Mouse (Mus musculus) embryonic facial prominence, embryonic 14.5 days (tissue): ENCODE measurements around the gene Zscan5b. TPM values are rescaled to one million over a fixed set of nuclear protein-coding genes. Genes with fewer than 3 reads are reported as not detected.
"Not testable (repeated sequence)": the region's sequence is repeated elsewhere in the genome, so short reads cannot be mapped to it uniquely, and the experiment has no call there.

Source experiments
- ATAC-seq: fragments of 200-750 bp; cut with Nextera tagmentation; 2 replicates; pipeline ENCODE4 v1.8.0; 2017; ENCODE audit warnings: low read depth, moderate number of reproducible peaks, moderate TSS enrichment
- DNase-seq: peaks from one replicate; pipeline ENCODE4 v3.0.0-alpha.2; 2015; ENCODE audit warnings: low spot score
- H3K27ac ChIP-seq: fragments of 300-500 bp; sonication (generic); replicated peaks from 2 replicates; pipeline ENCODE4 v1.5.1; 2014; ENCODE audit warnings: low read depth, mild to moderate bottlenecking, low read length, moderate library complexity
- H3K27me3 ChIP-seq: fragments of 300-500 bp; sonication (generic); replicated peaks from 2 replicates; pipeline ENCODE4 v1.6.1; 2014; ENCODE audit warnings: low read length; ENCODE audit not compliant: control insufficient read depth, insufficient read depth
- H3K36me3 ChIP-seq: fragments of 300-500 bp; sonication (generic); 2 replicates; pipeline ENCODE4 v1.6.1; 2014; ENCODE audit warnings: low read length, mixed read lengths; ENCODE audit not compliant: control insufficient read depth, insufficient read depth
- H3K4me1 ChIP-seq: fragments of 300-500 bp; sonication (generic); 2 replicates; pipeline ENCODE4 v1.6.1; 2014; ENCODE audit warnings: antibody characterized with exemption, low read length; ENCODE audit not compliant: control insufficient read depth, insufficient read depth
- H3K4me2 ChIP-seq: fragments of 300-500 bp; sonication (generic); 2 replicates; pipeline ENCODE4 v1.6.1; 2014; ENCODE audit warnings: low read depth, mild to moderate bottlenecking, low read length, moderate library complexity, mixed read lengths
- H3K4me3 ChIP-seq: fragments of 300-500 bp; sonication (generic); 2 replicates; pipeline ENCODE4 v1.5.1; 2014; ENCODE audit warnings: low read depth, mild to moderate bottlenecking, low read length
- H3K9ac ChIP-seq: fragments of 300-500 bp; sonication (generic); 2 replicates; pipeline ENCODE4 v1.6.1; 2014; ENCODE audit warnings: low read depth, mild to moderate bottlenecking, low read length, moderate library complexity, mixed read lengths
- H3K9me3 ChIP-seq: fragments of 300-500 bp; sonication (generic); 2 replicates; pipeline ENCODE4 v1.6.1; 2016; ENCODE audit warnings: low read length; ENCODE audit not compliant: control insufficient read depth
- WGBS: fragments of 180-500 bp; shearing (Covaris S2); extraction: QIAGEN DNeasy Blood & Tissue Kit; methylation state at CpG from one replicate; pipeline ENCODE4 v1.1.7; 2014; 5-methylcytosine and 5-hydroxymethylcytosine counted together
- polyA plus RNA-seq: library from polyadenylated mRNA; unstranded; fragments of >200 nt; fragmentation: Nextera tagmentation; extraction: Ambion mirVana; gene quantifications from 2 replicates; pipeline ENCODE4 v1.2.1, GENCODE M21; 2014

Zscan5b gene
- polyA plus RNA-seq, 1 experiment from 2014 or later = not detected

- not testable (repeated sequence) for H3K27ac ChIP-seq
Measured at GRCm38 (mm10) chr7:6214691-6215090, 7.4 kb upstream of the Zscan5b start.

GRCm38 (mm10) chr7:6220147-6220546 lies 1.9 kb upstream of the Zscan5b start:
- H3K9me3 ChIP-seq = no peaks in the 10 kb centered on the region
- H3K27ac ChIP-seq = no peak overlapping the region
- no peaks in the 10 kb centered on the region for H3K36me3 ChIP-seq
- WGBS = 39% methylated on average over 3 of the region's 3 CpGs
- H3K27me3 ChIP-seq = no peaks in the 10 kb centered on the region
- H3K4me2 ChIP-seq = no peak overlapping the region
- H3K4me1 ChIP-seq = no peaks in the 10 kb centered on the region
- no peak overlapping the region for H3K4me3 ChIP-seq
- ATAC-seq (no peak), DNase-seq (no peak)
- no peak overlapping the region for H3K9ac ChIP-seq

More at GRCm38 (mm10) chr7:6214691-6215090, 7.4 kb upstream of the Zscan5b start:
- not testable (repeated sequence) for H3K9ac ChIP-seq, H3K4me2 ChIP-seq, ATAC-seq, H3K4me1 ChIP-seq, H3K4me3 ChIP-seq, DNase-seq, H3K9me3 ChIP-seq, H3K27me3 ChIP-seq, H3K36me3 ChIP-seq
- 93% methylated on average over 3 of the region's 4 CpGs for WGBS

DNA sequence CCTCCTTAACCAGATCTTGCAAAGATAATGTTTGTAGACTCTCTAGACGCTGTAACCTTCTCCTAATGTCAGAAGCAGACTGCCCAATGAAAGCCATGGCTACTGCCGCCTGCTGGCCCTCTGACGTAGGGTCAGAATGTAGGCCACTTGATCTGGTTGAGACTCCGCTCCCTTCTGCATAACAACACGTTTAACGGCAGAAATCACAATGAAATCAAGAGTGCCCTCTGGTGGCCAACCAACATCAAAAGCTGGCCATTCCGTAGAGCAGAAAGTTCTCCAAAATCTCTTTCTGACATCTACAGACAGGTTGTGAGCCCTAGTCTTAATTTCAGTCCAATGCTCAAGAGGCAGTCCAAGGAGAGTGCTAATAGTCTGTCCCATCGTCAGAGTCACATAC lies 6.4 kb downstream of the Zscan5b start:
- not testable (repeated sequence) for H3K9ac ChIP-seq, ATAC-seq, H3K9me3 ChIP-seq, DNase-seq, H3K27me3 ChIP-seq, H3K27ac ChIP-seq, H3K36me3 ChIP-seq, H3K4me1 ChIP-seq, H3K4me2 ChIP-seq, H3K4me3 ChIP-seq
- WGBS = 54% methylated on average over 8 of the region's 8 CpGs

DNA sequence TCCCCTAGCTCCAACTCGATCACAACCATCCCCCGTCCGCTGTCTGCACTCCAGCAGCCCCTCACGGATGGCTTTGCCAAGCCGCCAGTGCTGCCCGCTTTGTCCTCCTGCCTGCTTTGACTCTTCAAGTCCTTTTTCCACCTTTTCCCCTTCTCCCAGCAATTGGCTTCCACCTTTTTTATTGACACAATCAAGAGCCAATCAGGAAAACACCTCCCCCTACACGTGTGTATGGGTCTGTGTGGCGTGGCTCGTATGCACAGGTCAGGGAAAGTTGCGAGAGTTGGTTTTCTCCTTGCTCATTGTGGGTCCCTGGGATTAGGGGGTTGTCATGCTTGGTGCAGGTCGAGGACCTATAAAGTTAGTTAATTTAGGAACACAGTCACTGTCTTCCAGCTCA lies 17.7 kb downstream of the Zscan5b start:
- Histone ChIP-seq H3K4me3 (no peak overlapping the region), H3K27me3 (no peaks in the 10 kb centered on the region), H3K36me3 (no peaks in the 10 kb centered on the region), H3K4me1 (no peaks in the 10 kb centered on the region), H3K4me2 (no peak overlapping the region), H3K9me3 (no peaks in the 10 kb centered on the region), H3K27ac (no peak overlapping the region), H3K9ac (no peak overlapping the region)
- 57% methylated on average over 11 of the region's 11 CpGs for whole genome bisulfite sequencing
- DNase-seq (no peak), ATAC-seq (no peak)

DNA sequence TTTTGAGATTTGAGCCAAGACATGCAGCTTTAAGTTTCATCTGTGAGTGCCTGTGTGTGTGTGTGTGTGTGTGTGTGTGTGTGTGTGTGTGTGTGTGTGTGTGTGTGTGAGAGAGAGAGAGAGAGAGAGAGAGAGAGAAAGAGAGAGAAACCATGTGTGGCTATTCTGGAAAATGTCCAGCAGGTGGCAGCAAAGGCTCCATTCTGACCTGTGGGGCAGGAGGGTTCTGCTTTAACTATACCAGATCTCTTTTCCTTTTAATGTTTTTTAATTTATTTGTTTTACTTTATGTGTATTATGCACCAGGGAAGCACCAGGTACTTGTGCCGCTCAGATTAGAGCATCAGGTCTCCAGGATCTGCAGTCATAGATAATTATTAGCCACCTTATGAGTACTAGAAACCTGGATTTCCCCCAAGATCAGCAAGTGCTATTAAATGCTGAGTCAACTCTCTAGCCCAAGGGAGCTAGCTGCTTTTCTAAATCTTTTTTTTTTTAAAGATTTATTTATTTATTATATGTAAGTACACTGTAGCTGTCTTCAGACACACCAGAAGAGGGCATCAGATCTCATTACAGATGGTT lies 18.9 kb downstream of the Zscan5b start:
- not testable (repeated sequence) for H3K27ac ChIP-seq, H3K4me2 ChIP-seq, H3K9ac ChIP-seq, H3K4me3 ChIP-seq, H3K36me3 ChIP-seq, H3K4me1 ChIP-seq, H3K27me3 ChIP-seq, ATAC-seq, H3K9me3 ChIP-seq
- peak; percentile 2 for DNase-seq
- 9% methylated on average over 1 of the region's 1 CpGs for WGBS

GRCm38 (mm10) chr7:6244361-6245292 lies 22.5 kb downstream of the Zscan5b start:
- no peak overlapping the region for H3K4me2 ChIP-seq
- no peaks in the 10 kb centered on the region for H3K9me3 ChIP-seq
- ATAC-seq (no peak), DNase-seq (peak; percentile 38)
- no peaks in the 10 kb centered on the region for H3K27me3 ChIP-seq
- H3K9ac ChIP-seq = no peak overlapping the region
- no peaks in the 10 kb centered on the region for H3K4me1 ChIP-seq
- 36% methylated on average over 11 of the region's 11 CpGs for WGBS
- no peaks in the 10 kb centered on the region for H3K36me3 ChIP-seq
- no peak overlapping the region for H3K27ac ChIP-seq
- no peak overlapping the region for H3K4me3 ChIP-seq

DNA sequence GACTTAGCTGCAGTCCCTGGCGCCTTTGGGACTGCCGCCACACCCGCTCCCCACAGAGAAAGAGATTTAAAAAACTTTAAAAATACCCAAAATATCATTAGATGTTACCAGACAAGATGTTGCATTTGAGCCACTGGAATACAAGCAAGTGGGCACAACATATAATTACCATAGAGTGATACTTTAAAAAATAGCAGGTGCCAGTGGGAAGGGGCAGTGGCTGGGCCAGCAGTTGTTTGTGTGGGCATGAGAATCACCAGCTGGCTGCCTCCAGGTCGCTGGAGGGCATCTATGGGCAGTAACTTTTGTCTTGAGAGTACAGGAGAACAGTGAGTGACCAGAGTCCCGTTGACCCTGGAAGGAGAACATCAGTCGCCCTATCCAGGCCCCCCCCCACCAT lies 30.3 kb downstream of the Zscan5b start, which contains the start of gene Epp13:
TSS of gene Epp13 (plus strand) at position 301 of the 400 bp plus-strand sequence.
- H3K4me1 ChIP-seq = no peaks in the 10 kb centered on the region
- no peak for DNase-seq
- H3K4me2 ChIP-seq = no peak within 1 kb of the TSS
- no peaks in the 10 kb centered on the region for H3K9me3 ChIP-seq
- H3K36me3 ChIP-seq = no peaks in the 10 kb centered on the region
- no peak within 1 kb of the TSS for H3K9ac ChIP-seq
- H3K27me3 ChIP-seq = no peaks in the 10 kb centered on the region
- WGBS = 73% methylated on average over 6 of the region's 6 CpGs
- H3K4me3 ChIP-seq = no peak within 1 kb of the TSS
- ATAC-seq = no peak
- no peak within 1 kb of the TSS for H3K27ac ChIP-seq

GRCm38 (mm10) chr7:6254451-6254850 lies 32.4 kb downstream of the Zscan5b start:
- no peak overlapping the region for H3K27ac ChIP-seq
- H3K9me3 ChIP-seq = no peaks in the 10 kb centered on the region
- no peaks in the 10 kb centered on the region for H3K27me3 ChIP-seq
- DNase-seq (no peak), ATAC-seq (no peak)
- no peaks in the 10 kb centered on the region for H3K36me3 ChIP-seq
- H3K4me2 ChIP-seq = no peak overlapping the region
- H3K4me1 ChIP-seq = no peaks in the 10 kb centered on the region
- 89% methylated on average over 5 of the region's 5 CpGs for WGBS
- no peak overlapping the region for H3K9ac ChIP-seq
- H3K4me3 ChIP-seq = no peak overlapping the region
